Mouse (Mus musculus): ENCODE measurements around the gene A230050P20Rik. TPM values are rescaled to one million over a fixed set of nuclear protein-coding genes. Genes with fewer than 3 reads are reported as not detected.
"Not testable (repeated sequence)": the region's sequence is repeated elsewhere in the genome, so short reads cannot be mapped to it uniquely, and the experiment has no call there.

The A230050P20Rik gene
- polyA plus RNA-seq (2016; fragmentation: Nextera tagmentation; extraction: Ambion mirVana), result 1.3 and 1.8 TPM in 2 replicates

DNA sequence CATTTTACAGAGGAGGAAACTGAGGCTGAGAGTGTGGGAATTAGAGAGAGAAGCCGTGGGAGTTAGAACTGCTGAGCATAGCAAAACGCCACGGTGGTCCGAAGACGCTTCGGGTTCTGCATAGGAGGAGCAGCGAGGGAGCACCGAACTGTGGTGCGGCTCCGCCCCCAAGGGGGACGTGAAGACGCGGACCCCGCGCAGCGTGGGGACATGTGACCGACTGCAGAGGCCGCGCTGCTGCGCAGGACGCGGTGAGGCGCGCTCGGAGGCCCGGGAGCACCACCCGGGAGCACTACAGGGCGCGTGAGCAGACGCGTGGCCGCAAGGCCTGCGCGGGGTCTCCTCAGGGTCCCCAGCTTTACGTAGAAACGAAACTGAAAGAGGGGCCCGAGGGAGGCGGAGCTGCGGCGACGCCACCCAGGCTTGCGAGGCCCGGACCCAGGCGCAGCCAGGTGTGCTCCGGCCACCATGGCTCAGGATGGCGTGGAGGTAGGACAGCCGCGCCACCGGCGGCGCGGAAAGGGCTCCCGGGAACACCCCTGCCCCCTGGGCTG lies at the start of gene A230050P20Rik:
TSS of gene A230050P20Rik (plus strand) at position 195 of the 554 bp plus-strand sequence.
- Histone ChIP-seq H3K4me1 (peaks cover 8% of the 10 kb centered on the region; the same call in 1 of the 2 replicates), H3K27me3 (peaks cover 61% of the 10 kb centered on the region), H3K4me2 (replicated peaks) (peak within 1 kb of the TSS; percentile 27), H3K4me3 (peak within 1 kb of the TSS; percentile 26), H3K9ac (replicated peaks) (no peak within 1 kb of the TSS), H3K27ac (replicated peaks) (no peak within 1 kb of the TSS), H3K36me3 (no peaks in the 10 kb centered on the region), H3K9me3 (no peaks in the 10 kb centered on the region)
- no peak for ATAC-seq (ENCODE audit: low FRiP score, low read depth)
- WGBS, result 10% methylated on average over 52 of the region's 53 CpGs

DNA sequence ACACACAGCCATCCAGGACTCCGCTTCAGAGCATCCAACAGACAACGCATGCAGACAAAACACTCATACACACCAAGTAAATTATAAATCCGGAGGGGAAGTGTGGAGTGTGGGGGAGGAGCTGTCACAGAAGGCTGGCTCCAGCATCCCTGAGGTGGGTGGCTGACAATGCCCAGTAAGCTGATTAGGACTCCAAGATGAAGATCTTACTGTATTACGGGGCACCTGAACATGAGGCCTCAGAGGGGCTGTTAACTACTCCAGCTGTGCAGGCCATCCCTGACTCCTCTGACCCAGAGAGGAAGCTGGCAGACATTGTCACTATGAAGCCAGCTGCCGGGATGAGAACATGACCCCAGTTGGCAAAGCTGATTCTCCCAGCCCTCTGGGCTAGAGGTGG lies 48.4 kb upstream of the A230050P20Rik start:
- Histone ChIP-seq H3K36me3 (no peaks in the 10 kb centered on the region), H3K4me3 (no peak overlapping the region), H3K9ac (replicated peaks) (no peak overlapping the region), H3K27ac (replicated peaks) (no peak overlapping the region), H3K4me1 (peaks cover 2% of the 10 kb centered on the region), H3K9me3 (no peaks in the 10 kb centered on the region), H3K27me3 (peaks cover 3% of the 10 kb centered on the region; the same call in 1 of the 2 replicates), H3K4me2 (replicated peaks) (no peak overlapping the region)
- 75% methylated on average over 5 of the region's 5 CpGs for WGBS
- no peak for ATAC-seq (ENCODE audit: low FRiP score, low read depth)

DNA sequence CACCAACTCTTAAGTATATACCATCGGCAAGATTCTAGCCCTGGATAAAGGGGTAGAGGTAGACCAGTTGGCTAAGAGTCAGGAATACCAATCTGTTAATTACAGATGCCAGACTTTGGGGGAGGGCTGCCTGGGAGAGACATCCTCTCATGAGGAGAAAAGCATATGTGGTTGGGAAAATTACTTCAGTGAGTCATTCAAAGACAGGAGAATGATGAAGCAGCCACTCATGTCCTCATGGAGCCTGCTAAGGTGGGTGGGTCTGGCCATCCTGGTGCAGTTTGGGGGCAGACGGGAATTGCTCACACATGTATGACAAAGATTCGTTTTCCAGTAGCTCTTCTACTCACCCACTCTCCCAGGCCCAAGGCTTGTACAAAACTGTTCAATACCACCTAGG lies 45.6 kb upstream of the A230050P20Rik start:
- Histone ChIP-seq H3K4me1 (no peaks in the 10 kb centered on the region), H3K4me2 (replicated peaks) (no peak overlapping the region), H3K36me3 (no peaks in the 10 kb centered on the region), H3K27me3 (no peaks in the 10 kb centered on the region; the same call in 1 of the 2 replicates), H3K27ac (replicated peaks) (no peak overlapping the region), H3K9ac (replicated peaks) (no peak overlapping the region), H3K4me3 (no peak overlapping the region), H3K9me3 (no peaks in the 10 kb centered on the region)
- no peak for ATAC-seq (ENCODE audit: low FRiP score, low read depth)
- 86% methylated on average over 3 of the region's 3 CpGs for WGBS

DNA sequence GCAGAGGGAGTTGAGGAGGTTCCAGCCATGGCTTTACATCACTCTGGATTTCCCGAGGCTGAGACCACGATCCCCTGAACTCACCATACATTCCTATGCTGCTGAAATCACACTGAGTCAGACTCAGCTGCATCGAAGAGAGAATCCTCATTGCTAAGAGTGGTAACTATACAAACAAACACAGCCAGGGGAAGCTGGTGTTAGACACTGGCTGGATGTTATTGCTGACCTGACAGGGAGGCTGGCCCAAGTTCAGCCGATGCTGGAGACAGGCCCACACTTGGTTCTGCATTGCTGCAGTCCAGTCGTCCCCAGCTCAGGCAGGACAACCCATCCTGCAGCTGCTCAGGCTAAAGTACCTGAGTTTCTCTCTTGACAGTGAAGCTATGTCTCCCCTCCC lies 42.7 kb upstream of the A230050P20Rik start:
- Histone ChIP-seq H3K27me3 (peaks cover 12% of the 10 kb centered on the region; the same call in 1 of the 2 replicates), H3K4me3 (no peak overlapping the region), H3K36me3 (no peaks in the 10 kb centered on the region), H3K9ac (replicated peaks) (no peak overlapping the region), H3K9me3 (no peaks in the 10 kb centered on the region), H3K4me2 (replicated peaks) (no peak overlapping the region), H3K4me1 (no peaks in the 10 kb centered on the region), H3K27ac (replicated peaks) (no peak overlapping the region)
- WGBS, result 86% methylated on average over 5 of the region's 5 CpGs
- ATAC-seq (ENCODE audit: low FRiP score, low read depth), result no peak

DNA sequence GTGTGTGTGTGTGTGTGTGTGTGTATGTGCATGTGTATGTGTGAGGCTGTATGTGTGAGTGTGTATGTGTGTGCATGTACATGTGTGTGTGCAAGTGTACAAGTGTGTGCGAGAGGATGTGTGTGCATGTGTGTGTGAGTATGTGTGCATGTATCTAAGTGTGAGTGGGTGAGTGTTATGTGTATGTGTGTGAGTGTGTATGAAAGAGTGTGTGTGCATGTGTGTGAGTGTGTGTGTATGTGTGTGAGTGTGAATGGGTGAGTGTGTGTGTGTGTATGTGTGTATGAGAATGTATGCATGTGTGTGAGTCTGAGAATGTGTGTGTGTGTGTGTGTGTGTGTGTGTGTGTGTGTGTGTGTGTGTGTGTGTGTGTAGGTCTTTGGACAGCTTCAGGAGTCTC lies 40.3 kb upstream of the A230050P20Rik start:
- H3K4me3 ChIP-seq, result no peak overlapping the region
- ATAC-seq (ENCODE audit: low FRiP score, low read depth), result no peak
- no peaks in the 10 kb centered on the region for H3K36me3 ChIP-seq
- 93% methylated on average over 1 of the region's 1 CpGs for WGBS
- no peak overlapping the region for H3K4me2 ChIP-seq (replicated peaks)
- peaks cover 12% of the 10 kb centered on the region; the same call in 1 of the 2 replicates for H3K27me3 ChIP-seq
- no peak overlapping the region for H3K9ac ChIP-seq (replicated peaks)
- no peak overlapping the region for H3K27ac ChIP-seq (replicated peaks)
- no peaks in the 10 kb centered on the region for H3K9me3 ChIP-seq
- H3K4me1 ChIP-seq, result no peaks in the 10 kb centered on the region

DNA sequence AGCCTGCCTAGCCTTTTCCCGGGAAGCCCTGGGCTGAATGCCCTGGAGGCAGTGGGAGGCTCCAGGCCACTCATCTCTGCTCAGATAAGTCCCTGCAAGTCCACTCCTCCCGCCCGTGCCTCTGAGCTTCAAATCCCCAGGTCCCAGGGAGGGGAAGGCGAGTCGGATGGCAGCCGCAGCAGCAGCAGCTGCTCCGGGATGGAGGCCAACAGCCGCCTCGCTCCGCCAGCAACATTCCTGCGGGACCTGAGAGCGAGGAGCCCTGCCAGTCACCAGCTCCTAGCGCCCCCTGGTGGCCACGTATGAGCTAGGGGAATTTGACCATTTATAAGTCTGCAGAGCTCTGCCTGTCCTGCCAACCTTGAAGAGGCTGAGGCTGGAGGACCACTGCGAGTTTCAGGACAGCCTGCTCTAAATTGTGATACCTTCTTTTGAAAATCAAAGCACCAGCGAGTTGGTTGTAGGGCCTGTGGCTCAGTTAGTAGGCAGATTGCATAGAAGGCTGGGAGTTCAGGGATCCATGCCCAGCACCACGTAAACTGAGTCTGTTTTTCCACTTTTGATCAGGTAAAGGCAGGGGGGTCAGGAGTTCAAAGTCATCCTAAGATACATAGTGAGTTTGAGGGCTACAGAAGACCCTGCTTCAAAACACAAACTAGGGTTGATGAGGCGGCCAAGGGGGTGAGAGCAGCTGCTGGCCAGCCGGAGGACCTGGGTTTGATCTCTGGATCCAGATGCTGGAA lies 37.4 kb upstream of the A230050P20Rik start:
- 16% methylated on average over 19 of the region's 19 CpGs for WGBS

DNA sequence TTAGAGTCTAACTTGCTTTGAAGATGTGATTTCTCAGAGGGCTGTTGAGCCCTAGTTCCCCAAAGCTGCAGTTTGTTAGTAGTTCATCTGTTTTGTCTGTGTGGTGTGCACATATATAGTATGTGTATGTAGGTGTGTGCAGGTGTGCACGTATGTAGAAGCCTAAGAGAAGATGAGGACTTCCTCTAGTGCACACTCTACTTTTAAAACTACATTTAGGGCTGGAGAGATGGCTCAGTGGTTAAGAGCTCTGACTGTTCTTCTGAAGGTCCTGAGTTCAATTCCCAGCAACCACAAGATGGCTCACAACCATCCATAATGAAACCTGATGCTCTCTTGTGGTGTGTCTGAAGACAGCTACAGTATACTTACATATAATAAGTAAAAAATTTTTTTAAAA lies 33.6 kb upstream of the A230050P20Rik start:
- Histone ChIP-seq H3K36me3 (no peaks in the 10 kb centered on the region), H3K4me2 (replicated peaks) (no peak overlapping the region), H3K4me3 (no peak overlapping the region), H3K9ac (replicated peaks) (no peak overlapping the region), H3K27ac (replicated peaks) (no peak overlapping the region), H3K9me3 (no peaks in the 10 kb centered on the region), H3K27me3 (peaks cover 5% of the 10 kb centered on the region; the same call in 1 of the 2 replicates), H3K4me1 (no peaks in the 10 kb centered on the region)
- WGBS, result 79% methylated on average over 1 of the region's 1 CpGs
- no peak for ATAC-seq (ENCODE audit: low FRiP score, low read depth)

More for the DNA sequence above, 37.4 kb upstream of the A230050P20Rik start:
- H3K27me3 ChIP-seq, result peaks cover 12% of the 10 kb centered on the region; the same call in 1 of the 2 replicates
- no peaks in the 10 kb centered on the region for H3K36me3 ChIP-seq
- no peaks in the 10 kb centered on the region for H3K9me3 ChIP-seq
- H3K9ac ChIP-seq (replicated peaks), result no peak overlapping the region
- H3K4me1 ChIP-seq, result no peaks in the 10 kb centered on the region
- no peak overlapping the region for H3K27ac ChIP-seq (replicated peaks)
- peak; percentile 87 for ATAC-seq (ENCODE audit: low FRiP score, low read depth)
- no peak overlapping the region for H3K4me3 ChIP-seq
- H3K4me2 ChIP-seq (replicated peaks), result peak overlapping the region; percentile 24

DNA sequence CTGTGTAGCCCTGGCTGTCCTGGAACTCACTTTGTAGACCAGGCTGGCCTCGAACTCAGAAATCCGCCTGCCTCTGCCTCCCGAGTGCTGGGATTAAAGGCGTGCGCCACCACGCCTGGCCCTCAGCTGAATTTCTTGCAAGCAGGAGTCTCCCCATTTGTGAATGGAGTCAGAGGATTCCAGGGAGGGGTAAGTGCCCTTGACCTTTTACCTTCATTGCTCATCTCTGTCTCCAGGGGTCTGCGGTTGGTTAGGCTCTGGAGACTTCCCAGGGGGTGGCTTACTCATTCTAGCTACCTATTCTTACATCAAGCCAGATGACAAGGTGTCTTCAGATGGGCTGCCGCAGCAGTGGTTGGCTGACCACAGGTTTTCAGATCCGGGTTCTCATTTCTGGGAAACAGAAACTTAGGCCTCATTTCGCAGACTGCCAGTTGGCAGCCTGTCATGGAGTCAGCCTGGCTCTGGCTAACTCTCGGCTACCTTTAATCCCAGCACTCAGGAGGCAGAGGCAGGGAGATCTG lies 32.9 kb upstream of the A230050P20Rik start:
- H3K9me3 ChIP-seq; H3K36me3 ChIP-seq; H3K27ac ChIP-seq (replicated peaks); H3K4me2 ChIP-seq (replicated peaks); H3K4me3 ChIP-seq; H3K9ac ChIP-seq (replicated peaks); ATAC-seq (ENCODE audit: low FRiP score, low read depth); H3K27me3 ChIP-seq; H3K4me1 ChIP-seq: not testable (repeated sequence)
- 90% methylated on average over 11 of the region's 11 CpGs for WGBS

DNA sequence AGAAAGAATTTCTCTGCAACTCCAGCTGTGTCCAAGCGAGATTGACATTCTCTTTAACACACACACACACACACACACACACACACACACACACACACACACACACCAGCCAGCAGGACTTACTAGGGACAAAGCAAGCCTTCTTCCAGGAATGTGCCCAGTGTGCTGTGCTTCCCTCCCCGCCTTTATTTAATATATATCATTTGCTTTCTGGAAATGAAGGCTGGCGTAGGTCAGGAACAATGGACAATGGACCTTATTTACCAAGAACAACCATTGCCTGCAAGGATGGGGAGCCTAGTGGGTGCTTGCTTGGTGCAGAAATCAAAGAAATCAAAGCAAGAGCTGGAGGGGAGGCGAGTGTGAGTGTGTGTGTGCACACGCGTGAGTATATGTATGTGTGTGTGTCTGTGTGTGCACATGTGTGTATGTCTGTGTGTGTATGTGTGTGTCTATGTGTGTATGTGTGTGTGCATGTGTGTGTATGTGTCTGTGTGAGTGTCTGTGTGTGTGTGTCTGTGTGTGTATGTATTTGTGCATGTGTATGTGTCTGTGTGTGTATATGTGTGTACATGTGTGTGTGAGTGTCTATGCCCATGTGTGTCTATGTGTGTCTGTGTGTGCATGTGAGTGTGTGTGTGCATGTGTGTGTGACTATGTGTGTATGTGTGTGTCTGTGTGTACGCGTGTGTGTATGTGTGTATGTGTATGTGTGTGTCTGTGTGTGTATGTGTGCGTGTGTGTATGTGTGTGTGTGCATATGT lies 31.1 kb upstream of the A230050P20Rik start:
- Histone ChIP-seq H3K4me3 (no peak overlapping the region), H3K27me3 (no peaks in the 10 kb centered on the region; the same call in 1 of the 2 replicates), H3K4me2 (replicated peaks) (no peak overlapping the region), H3K36me3 (no peaks in the 10 kb centered on the region), H3K9ac (replicated peaks) (no peak overlapping the region; the same call in 1 of the 2 replicates), H3K27ac (replicated peaks) (no peak overlapping the region), H3K9me3 (no peaks in the 10 kb centered on the region), H3K4me1 (no peaks in the 10 kb centered on the region)
- WGBS, result 79% methylated on average over 9 of the region's 9 CpGs
- no peak for ATAC-seq (ENCODE audit: low FRiP score, low read depth)

DNA sequence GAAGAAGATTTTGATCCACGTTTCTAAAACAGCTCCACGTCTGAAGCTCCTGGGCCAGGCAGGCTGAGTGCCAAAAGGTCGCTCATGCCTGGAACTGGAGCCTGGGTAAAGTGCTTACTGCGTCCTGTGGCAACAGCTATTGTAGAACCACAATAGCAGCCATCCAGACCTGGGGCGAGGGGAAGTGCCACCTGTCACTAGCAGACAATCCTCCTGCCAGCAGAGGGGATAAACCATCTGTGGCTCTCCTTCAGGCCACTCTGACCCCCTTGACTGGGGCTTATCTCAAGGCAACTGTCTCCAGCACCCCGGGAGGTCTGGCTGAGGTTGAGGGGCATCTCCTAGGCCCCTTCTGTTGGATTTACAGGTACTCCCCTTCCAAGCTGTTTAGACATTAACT lies 29.5 kb upstream of the A230050P20Rik start:
- Histone ChIP-seq H3K36me3 (no peaks in the 10 kb centered on the region), H3K9me3 (no peaks in the 10 kb centered on the region), H3K27ac (replicated peaks) (no peak overlapping the region), H3K4me3 (no peak overlapping the region), H3K4me1 (no peaks in the 10 kb centered on the region), H3K9ac (replicated peaks) (no peak overlapping the region), H3K4me2 (replicated peaks) (no peak overlapping the region), H3K27me3 (no peaks in the 10 kb centered on the region; the same call in 1 of the 2 replicates)
- 38% methylated on average over 6 of the region's 6 CpGs for WGBS
- ATAC-seq (ENCODE audit: low FRiP score, low read depth), result no peak

DNA sequence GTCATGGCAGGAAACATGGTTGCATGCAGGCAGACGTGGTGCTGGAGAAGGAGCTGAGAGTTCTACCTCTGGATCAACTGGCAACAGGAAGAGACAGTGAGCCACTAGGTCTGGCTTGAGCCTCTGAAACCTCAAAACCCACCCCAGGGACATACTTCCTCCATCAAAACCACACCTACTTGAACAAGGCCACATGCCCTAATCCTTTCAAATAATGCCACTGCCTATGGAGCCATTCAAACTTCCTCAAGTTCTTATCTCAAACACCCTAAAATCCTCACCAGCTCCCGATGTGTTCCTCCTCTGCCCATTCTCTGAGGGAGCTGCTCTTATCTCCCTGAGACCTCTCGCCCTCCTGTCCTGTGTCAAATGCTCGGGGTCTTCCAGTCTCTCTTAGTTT lies 26.2 kb upstream of the A230050P20Rik start:
- Histone ChIP-seq H3K27me3 (no peaks in the 10 kb centered on the region; the same call in 1 of the 2 replicates), H3K9me3 (no peaks in the 10 kb centered on the region), H3K4me2 (replicated peaks) (no peak overlapping the region), H3K36me3 (no peaks in the 10 kb centered on the region), H3K4me1 (no peaks in the 10 kb centered on the region), H3K9ac (replicated peaks) (no peak overlapping the region), H3K27ac (replicated peaks) (no peak overlapping the region), H3K4me3 (no peak overlapping the region)
- no peak for ATAC-seq (ENCODE audit: low FRiP score, low read depth)
- 74% methylated on average over 4 of the region's 4 CpGs for WGBS

DNA sequence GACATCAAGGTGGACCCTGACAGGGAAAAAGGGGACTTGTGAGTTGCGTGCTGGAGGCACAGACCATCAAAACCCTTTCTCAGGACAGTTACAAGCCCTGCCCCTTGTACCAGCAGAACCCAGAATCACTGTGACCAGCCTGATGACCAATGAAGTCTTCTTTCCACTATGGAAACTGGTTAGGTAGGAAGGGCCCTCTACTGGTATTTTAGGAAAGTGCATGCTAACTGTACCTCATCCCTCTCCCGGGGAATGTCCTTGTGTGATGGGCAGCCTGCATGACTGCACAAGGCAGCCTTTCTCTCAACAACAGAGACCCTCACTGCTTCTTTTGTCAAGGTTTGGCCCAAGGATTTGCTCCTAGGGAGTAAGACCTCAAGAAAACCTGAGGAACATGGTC lies 25.8 kb upstream of the A230050P20Rik start:
- 32% methylated on average over 2 of the region's 2 CpGs for WGBS
- Histone ChIP-seq H3K27ac (replicated peaks) (no peak overlapping the region), H3K9ac (replicated peaks) (no peak overlapping the region), H3K36me3 (no peaks in the 10 kb centered on the region), H3K4me3 (no peak overlapping the region), H3K4me1 (no peaks in the 10 kb centered on the region), H3K9me3 (no peaks in the 10 kb centered on the region), H3K4me2 (replicated peaks) (no peak overlapping the region), H3K27me3 (no peaks in the 10 kb centered on the region)
- no peak for ATAC-seq (ENCODE audit: low FRiP score, low read depth)

Data from midbrain, embryonic 12.5 days (tissue).